Mouse (Mus musculus): ENCODE data around the gene Sash1.

Sash1 gene

DNA sequence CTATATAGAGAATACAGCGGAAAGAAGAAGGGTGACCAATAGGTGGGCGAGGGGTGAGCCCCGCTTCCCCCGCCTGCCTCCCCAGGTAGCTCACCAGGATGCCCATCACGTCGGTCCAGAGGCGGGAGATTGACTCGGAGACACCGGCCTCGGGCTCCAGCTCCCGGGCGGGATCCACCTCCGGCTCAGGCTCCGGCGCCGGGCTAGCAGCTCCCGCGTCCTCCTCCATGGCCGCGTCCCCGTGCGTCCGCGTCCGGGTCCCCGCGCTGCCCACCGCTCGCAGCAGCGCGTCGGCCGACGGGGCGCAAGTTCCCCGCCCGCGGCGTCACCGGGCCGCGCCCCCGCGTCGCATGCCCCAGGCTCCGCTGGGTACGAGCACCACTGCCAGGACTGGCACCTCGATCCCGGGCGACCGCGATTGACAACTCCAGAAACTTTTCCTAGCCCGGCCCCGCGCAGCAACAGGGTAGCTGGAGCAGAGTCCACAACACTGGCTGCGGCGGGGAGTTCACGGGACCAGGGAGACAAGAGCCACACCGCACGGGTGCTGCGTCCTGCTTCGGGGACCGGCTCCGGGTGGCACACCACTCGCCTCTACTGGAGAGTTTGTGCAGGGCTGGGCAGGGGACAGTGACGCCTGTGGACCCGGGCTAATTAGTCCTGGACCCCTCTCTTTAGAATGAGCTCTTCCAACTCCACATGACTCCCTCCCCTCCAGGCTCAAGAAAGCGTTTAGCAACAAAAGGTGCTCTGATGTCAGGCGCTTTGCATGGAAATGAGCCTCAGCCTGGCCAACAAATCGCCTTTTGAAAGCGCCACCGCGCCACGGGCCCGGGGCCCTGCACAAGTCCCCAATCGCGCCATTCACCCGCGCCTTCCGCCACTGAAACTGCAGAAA, at the start of gene Sash1:
Sash1 (minus strand) TSS at position 441 of the 898 bp plus-strand sequence.
- no peak for TF ChIP-seq GATA4 (IDR thresholded peaks at IDR 0.05; ENCODE audit: insufficient replicate concordance, low read length)

DNA sequence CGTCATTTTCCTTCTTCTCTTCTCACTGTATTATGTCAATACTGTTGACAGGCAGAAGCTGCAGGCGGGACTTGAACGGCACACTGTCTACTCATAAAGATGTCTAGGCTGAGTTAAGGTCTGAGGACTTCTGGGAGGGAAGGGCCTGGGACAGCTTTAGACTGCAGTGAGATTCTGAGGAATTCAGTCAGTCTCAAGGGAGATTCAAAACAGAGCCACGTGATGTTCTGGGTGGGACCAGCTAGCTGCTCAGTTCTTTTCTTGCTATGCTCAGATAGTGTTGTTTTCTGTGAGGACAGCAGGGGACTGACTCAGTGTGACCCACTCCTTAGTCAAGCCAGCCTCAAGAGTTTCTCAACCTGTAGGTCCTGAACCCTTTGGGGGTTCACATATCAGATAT, 49.7 kb upstream of the Sash1 start:
- no peak for TF ChIP-seq GATA4 (IDR thresholded peaks at IDR 0.05; ENCODE audit: insufficient replicate concordance, low read length)

DNA sequence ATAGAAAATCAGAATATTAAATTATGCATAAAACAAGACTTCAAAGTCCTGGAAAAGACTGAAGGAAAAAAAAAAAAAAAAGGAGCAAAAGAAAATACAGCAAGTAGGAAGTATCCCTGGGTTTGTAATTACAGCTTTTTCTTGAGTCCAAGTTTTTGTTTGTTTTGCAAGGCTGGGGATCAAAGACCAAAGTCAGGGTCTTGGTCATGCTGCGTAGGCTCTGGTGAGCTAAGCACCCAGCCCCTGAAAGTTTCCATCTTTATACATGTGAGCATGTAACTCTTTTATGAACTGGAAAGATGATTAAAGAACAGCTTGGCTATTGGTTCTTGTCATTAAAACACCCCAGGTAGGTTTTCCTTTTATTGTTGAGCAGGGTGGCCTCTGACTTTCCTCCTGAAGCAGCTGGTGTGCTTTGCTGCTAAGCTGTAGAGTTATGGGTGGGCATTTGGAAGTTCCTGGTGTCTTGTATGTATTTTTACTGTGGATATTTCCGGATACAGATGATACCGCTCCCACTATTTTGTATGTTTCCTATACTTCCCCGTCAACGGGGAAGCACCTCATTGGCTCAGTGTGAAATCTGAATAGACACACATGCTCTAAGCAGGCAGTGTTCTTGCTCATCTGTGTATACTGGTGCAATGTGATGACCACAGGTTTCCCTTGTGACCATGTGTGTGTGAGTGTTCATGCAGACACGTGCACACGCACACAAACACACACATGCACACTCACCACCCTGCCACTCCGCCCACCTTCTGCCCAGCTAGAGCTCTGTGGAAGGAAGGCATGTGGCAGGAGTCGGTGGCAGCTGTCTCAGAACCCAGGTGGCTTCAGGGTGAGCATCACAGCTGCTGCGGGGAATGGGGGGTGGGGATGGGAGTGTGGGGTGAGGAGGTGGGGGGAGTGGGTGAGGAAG, 47.8 kb upstream of the Sash1 start:
- no peak for TF ChIP-seq GATA4 (IDR thresholded peaks at IDR 0.05; ENCODE audit: insufficient replicate concordance, low read length)

DNA sequence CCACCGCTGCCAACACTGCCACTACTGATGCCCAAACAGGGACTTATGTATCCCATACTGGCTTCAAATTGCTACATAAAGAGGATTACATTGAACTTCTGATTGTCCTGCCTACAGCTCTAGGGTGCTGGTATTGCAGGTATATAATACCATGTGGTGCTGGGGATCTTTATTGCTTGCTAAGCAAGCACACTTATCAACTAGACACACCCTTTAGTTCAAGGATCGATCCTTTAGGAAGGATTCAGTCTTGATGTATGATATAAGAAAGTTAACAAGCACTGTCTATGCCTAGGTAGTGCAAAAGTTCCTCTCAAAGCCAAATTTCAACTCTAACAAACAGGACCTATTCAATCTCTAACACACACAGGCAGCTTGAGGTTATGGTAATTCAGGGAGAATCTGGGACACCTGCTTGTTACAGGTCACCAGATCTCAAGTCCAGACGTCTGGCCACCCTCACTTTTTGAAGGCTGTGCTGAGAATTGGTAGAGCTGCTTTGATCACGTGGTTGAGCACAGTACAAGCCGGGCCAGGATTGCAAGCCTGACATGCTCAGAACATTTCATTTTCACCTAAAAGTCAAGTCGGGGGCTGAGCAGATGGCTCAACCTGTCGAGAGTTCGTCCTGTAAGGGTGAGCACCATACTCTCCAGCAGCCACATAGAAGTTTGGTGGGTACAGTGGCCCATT, 45.8 kb upstream of the Sash1 start:
- TF ChIP-seq GATA4 (IDR thresholded peaks at IDR 0.05; ENCODE audit: insufficient replicate concordance, low read length) = no peak

DNA sequence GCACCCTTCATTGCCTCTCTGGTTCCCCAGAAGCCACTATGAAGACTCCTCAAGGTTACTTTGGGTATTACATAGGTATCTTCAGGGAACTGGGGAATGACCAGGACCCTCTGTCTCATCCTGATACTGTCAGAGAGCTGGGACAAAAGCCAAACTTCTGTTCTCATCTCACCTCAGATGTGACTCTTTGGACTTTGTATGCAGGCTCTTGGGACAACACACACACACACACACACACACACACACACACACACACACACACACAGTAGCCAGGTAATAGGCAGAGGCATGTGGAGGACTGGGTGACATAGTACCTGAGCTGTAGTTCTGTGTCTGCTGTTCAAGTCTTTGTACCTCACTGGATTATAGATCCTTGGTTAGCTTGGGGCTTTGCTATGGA, 44.8 kb upstream of the Sash1 start:
- TF ChIP-seq GATA4 (IDR thresholded peaks at IDR 0.05; ENCODE audit: insufficient replicate concordance, low read length) = no peak

DNA sequence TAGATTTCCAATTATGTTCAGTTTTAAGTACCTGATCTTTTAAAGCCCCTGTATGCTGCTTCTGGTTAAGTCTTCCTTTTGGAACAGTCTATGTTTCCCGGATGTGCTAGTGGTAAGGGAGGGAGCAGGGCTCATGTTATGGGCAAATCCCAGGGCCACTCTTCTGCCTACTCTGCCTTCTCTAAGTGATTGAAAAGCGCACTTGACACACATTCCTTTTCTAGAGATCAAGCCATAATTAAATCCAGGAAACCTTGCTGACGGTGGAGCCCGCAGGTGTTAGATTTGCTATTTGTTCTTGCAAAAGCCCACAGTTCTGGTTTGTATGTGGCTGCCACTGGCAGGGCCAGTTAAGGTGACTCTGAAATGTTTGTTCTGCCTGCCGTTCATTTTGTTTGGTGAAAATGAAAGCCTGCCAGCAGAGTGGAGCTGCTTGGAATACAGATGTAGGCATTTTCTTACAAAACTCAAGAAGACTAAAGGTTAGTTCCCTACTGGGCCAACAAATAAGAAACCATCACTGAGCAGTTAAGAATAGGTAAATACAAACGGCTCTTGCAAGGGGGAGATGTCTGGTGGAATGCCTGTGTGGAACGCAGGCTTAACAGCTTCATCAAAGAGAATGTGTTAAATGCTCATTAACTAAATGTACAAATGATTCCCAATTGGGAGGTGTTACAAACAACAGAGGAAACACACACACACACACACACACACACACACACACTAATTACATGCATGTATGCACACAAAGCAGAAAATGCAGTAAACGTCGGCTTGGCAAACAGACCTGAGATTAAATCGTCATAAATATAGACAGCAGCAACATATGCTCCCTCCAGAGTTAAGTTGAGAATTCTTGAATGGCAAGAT, 43.1 kb upstream of the Sash1 start:
- TF ChIP-seq GATA4 (IDR thresholded peaks at IDR 0.05; ENCODE audit: insufficient replicate concordance, low read length) = no peak

DNA sequence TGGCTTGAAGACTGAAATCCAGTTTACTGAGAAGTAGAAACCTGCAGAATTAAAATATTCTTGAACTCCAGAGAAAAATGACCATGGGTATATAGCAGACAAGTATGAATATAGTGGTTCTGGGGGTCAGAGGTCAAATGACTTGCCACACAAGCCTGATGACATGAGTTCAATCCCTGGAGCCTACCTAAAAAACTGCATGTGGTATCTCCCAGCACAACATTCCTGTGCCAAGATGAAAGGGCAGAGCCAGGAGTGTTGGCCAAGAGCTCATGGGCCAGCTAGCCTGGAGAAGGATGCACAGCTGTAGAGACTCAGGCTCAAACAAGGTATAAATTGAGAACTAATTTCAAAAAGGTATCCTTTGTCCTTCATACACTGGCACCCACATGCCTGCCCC, 42.4 kb upstream of the Sash1 start:
- TF ChIP-seq GATA4 (IDR thresholded peaks at IDR 0.05; ENCODE audit: insufficient replicate concordance, low read length) = no peak

DNA sequence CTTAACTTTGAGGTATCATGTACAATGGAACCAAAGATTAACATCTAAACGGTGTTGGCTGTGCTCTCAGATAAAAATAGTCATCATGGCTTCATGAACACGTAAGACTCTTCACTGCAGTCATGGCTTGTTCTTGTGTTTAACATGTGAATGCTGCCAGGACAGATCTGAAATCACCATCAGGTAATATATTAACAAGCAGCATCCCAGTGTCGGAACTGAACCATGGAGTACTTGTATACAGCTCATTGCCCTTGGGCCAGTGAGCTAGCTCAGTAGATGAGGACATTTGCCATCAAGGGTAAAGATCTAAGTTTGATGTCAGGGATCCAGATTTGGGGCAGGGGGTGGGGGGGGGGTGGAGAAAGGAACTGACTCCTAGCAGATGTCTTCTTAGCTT, 41.0 kb upstream of the Sash1 start:
- no peak for TF ChIP-seq GATA4 (IDR thresholded peaks at IDR 0.05; ENCODE audit: insufficient replicate concordance, low read length)

DNA sequence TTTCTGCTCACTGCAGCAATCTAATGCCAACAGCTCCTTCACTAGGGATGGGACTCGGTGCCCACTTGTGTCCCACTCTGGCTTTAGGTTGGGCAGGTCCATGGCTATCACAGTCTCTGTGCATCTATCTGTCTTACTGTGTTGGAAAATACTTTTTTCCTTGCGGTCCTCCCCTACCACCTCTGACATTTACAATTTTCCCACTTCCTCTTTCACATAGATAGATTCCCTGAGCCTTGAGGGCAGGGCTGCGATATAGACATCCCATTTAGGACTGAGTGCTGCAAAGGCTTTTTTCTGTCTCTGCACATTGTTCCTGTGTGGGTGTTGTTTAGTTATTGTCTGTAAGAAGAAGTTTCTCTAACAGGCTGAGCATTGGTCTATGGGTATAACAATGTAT, 40.4 kb upstream of the Sash1 start:
- no peak for TF ChIP-seq GATA4 (IDR thresholded peaks at IDR 0.05; ENCODE audit: insufficient replicate concordance, low read length)

DNA sequence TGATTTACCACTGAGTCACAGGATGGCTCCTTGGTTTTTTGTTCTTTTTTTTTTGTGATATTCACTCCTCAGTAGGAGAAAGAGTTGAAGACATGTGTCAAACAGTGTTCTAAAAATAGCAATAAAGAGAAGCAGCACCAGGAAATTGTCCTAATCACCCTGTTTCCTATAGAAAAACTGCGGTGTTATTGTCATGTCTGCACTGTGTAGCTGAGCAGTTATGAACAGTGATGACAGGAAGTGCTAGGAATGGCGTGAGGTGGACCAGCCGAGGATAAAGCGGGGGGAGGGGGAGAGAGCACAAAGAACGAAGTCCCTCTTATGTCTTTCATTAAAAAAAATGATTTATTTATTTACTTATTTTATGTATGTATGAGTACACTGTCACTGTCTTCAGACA, 39.4 kb upstream of the Sash1 start:
- no peak for TF ChIP-seq GATA4 (IDR thresholded peaks at IDR 0.05; ENCODE audit: insufficient replicate concordance, low read length)

DNA sequence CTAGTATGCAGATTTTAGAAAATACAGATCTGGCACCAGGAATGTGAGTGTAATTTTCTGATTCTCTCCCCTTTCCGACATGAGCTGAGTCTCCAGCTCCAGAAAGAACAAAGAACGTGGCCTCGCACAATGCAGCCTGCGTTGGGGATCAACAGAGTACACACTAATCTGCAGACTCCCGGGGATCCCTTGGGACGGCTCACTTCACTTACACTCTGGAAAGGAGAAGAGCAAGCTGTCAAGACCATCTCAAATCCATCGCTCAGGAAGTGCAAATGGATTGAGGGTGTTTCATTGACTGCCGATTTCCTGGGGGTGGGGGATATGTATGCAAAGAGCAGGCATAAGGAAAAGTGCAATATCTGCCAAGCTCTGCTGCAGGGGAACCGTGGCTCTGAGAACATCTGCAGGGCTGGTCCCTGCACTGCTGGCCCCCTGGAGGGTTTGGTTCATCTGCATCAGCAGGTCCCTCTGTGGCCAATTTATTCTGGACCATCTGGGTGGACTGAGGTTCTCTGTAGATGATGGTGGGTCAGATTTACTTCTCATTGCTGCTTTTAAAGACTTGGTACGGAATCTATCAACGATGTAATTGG, 35.3 kb upstream of the Sash1 start:
- TF ChIP-seq GATA4 (IDR thresholded peaks at IDR 0.05; ENCODE audit: insufficient replicate concordance, low read length) = no peak

DNA sequence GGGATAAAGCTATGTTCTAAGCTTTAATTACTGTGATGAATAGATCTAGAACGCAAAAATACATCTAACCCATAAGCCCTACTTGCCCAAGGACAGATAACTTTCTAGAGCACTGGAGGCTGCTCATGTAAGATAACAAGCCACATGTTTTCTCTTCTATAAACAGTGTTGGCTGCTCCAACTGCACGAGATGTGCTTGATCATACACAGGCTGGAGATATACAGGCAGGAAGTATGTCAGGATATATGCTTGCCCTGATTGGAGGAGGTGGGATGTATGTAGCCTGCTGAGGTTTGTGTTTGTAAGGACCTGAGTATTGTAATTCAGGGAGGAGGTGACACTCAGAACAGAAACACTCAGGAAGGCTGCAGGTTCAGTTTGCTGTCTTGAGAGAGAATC, 31.9 kb upstream of the Sash1 start:
- no peak for TF ChIP-seq GATA4 (IDR thresholded peaks at IDR 0.05; ENCODE audit: insufficient replicate concordance, low read length)

DNA sequence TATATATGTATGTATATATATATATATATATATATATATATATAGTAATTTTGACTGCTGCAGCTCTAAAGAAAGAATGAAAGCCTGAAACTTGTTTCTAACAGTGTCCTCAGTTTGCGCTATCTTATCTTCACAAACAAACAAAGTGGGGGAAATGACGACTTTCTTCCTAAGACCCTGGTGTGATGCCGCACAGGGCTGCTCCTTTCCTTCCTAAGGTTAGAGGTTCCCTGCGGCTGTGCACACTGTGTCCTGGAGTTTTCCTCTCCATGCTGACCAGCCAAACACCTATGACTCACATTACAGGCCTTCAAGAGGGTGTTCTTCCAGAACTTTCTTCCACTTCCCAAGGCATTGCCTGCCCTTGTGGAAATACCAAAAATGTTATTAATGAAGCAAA, 31.5 kb upstream of the Sash1 start:
- peak; percentile 94 for TF ChIP-seq GATA4 (IDR thresholded peaks at IDR 0.05; ENCODE audit: insufficient replicate concordance, low read length)

DNA sequence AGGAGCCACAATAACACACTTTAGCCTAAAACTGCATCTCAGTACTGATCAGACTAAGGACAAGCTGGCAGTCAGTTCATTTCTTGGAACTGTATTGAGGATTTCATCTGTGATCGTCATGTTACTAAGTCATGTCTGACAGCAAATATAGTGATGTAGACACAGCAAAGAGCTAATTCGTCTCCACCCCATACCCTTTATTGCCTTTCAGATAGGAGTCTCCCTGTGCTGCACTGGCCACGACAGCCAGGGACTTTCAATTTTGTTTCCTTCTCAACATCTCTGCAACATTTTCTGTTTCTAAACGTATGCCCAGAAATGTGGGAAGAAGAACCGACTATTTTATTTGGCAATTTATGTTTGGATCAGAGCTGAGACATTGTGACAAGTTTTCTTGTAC, 29.9 kb upstream of the Sash1 start:
- no peak for TF ChIP-seq GATA4 (IDR thresholded peaks at IDR 0.05; ENCODE audit: insufficient replicate concordance, low read length)
